ENCODE assay signal across 16 mouse cellular contexts in the genomic region with DNA sequence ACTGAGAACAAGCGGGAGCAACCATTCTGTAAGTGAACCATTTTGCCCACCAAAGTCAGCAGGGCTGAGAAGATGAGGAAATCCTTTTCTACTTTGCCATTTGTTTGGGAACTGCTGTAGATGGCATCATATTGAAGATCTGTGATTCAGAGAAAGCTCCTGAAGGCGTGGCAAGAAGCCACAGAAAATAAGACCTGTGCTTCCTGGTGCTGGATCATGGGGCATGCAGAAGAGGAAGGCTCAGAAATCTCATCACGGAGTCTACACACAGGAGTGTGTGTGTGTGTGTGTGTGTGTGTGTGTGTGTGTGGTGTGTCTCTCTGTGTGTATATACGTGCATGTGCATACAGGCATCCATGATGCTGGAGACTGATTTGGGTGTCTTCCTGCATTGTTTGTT.
"Had no signal": no experiment of that assay in that cellular context is flagged by ENCODE, and none has a peak within 500 bp of the region (broad histone marks: within the 10 kb centered on the region; RNA-seq: fewer than 3 reads in every experiment).

No protein-coding gene starts in this region.

- H3K9ac ChIP-seq: liver, postnatal 0 days; lung, embryonic 15.5 days; midbrain, embryonic 13.5 days; midbrain, embryonic 15.5 days; neural tube, embryonic 12.5 days; stomach, embryonic 15.5 days had no signal

- H3K9me3 ChIP-seq: lung, embryonic 15.5 days; midbrain, embryonic 13.5 days; midbrain, embryonic 15.5 days; neural tube, embryonic 12.5 days; stomach, embryonic 15.5 days had no signal

- H3K4me2 ChIP-seq: lung, embryonic 15.5 days; midbrain, embryonic 11.5 days; midbrain, embryonic 13.5 days; midbrain, embryonic 15.5 days; neural tube, embryonic 12.5 days; stomach, embryonic 15.5 days had no signal

- H3K27me3 ChIP-seq: lung, embryonic 15.5 days; megakaryocyte, embryonic 14.5 days; midbrain, embryonic 13.5 days; midbrain, embryonic 15.5 days; neural tube, embryonic 12.5 days; stomach, embryonic 15.5 days had no signal

- DNase-seq: liver, postnatal 0 days; lung, adult 2 months; lung, postnatal 14 days; lung, postnatal 36 days; right cerebral cortex, postnatal 14 days; thymus, adult 2 months; thymus, postnatal 36 days had no signal

- H3K4me1 ChIP-seq: lung, embryonic 15.5 days; megakaryocyte, embryonic 14.5 days; midbrain, embryonic 13.5 days; midbrain, embryonic 15.5 days; neural tube, embryonic 12.5 days; stomach, embryonic 15.5 days had no signal

- H3K4me3 ChIP-seq: lung, embryonic 15.5 days; megakaryocyte, embryonic 14.5 days; midbrain, embryonic 13.5 days; midbrain, embryonic 15.5 days; neural tube, embryonic 12.5 days; stomach, embryonic 15.5 days had no signal

- ATAC-seq: liver, postnatal 0 days; lung, postnatal 0 days; midbrain, embryonic 13.5 days; midbrain, embryonic 15.5 days had no signal

- H3K27ac ChIP-seq: lung, embryonic 15.5 days; macrophage; midbrain, embryonic 13.5 days; midbrain, embryonic 15.5 days; neural tube, embryonic 12.5 days; stomach, embryonic 15.5 days had no signal

- H3K36me3 ChIP-seq: lung, embryonic 15.5 days; midbrain, embryonic 13.5 days; midbrain, embryonic 15.5 days; neural tube, embryonic 12.5 days; stomach, embryonic 15.5 days had no signal
